Mouse (Mus musculus) midbrain, embryonic 11.5 days (tissue): ENCODE data around the gene Teddm2. TPM values are rescaled to one million over a fixed set of nuclear protein-coding genes. Genes with fewer than 3 reads are reported as not detected.
A peak's percentile ranks its signal among the peaks of the same experiment; 100 is the strongest.

Experiments used
- ATAC-seq: fragments of 200-750 bp; cut with Nextera tagmentation; 2 replicates; pipeline ENCODE4 v1.8.0; 2017; ENCODE audit warnings: moderate TSS enrichment, moderate library complexity; ENCODE audit not compliant: low FRiP score
- DNase-seq: peaks from one replicate; pipeline ENCODE4 v3.0.0; 2015; ENCODE audit warnings: low spot score; ENCODE audit errors: missing footprints
- H3K27ac ChIP-seq: fragments of 300-500 bp; sonication (generic); 2 replicates; pipeline ENCODE4 v1.5.1; 2014; ENCODE audit warnings: low read depth, low read length
- H3K27me3 ChIP-seq: fragments of 300-500 bp; sonication (generic); 2 replicates; pipeline ENCODE4 v1.6.1; 2014; ENCODE audit warnings: mild to moderate bottlenecking, low read length, moderate library complexity, mixed read lengths; ENCODE audit not compliant: control insufficient read depth, insufficient read depth
- H3K36me3 ChIP-seq: fragments of 300-500 bp; sonication (generic); 2 replicates; pipeline ENCODE4 v1.6.1; 2014; ENCODE audit warnings: mild to moderate bottlenecking, low read length, moderate library complexity, mixed read lengths; ENCODE audit not compliant: control insufficient read depth, insufficient read depth
- H3K4me1 ChIP-seq: fragments of 300-500 bp; sonication (generic); 2 replicates; pipeline ENCODE4 v1.6.1; 2014; ENCODE audit warnings: low read length; ENCODE audit not compliant: control insufficient read depth, insufficient read depth
- H3K4me2 ChIP-seq: fragments of 300-500 bp; sonication (generic); 2 replicates; pipeline ENCODE4 v1.6.1; 2014; ENCODE audit warnings: mild to moderate bottlenecking, moderate library complexity
- H3K4me3 ChIP-seq: fragments of 300-500 bp; sonication (generic); 2 replicates; pipeline ENCODE4 v1.5.1; 2014; ENCODE audit warnings: low read depth, low read length
- H3K9ac ChIP-seq: fragments of 300-500 bp; sonication (generic); 2 replicates; pipeline ENCODE4 v1.6.1; 2014; ENCODE audit warnings: low read length
- H3K9me3 ChIP-seq: fragments of 300-500 bp; sonication (generic); 2 replicates; pipeline ENCODE4 v1.6.1; 2016; ENCODE audit warnings: low read length; ENCODE audit not compliant: control insufficient read depth
- WGBS: fragments of 180-500 bp; shearing (Covaris S2); extraction: QIAGEN DNeasy Blood & Tissue Kit; methylation state at CpG from one replicate; pipeline ENCODE4 v1.1.7; 2014; 5-methylcytosine and 5-hydroxymethylcytosine counted together
- microRNA-seq: library from miRNA; unstranded; fragments of <30 nt; microRNA quantifications from one replicate; pipeline ENCODE4, GENCODE M21; 2017
- polyA plus RNA-seq: library from polyadenylated mRNA; unstranded; fragments of >200 nt; fragmentation: Nextera tagmentation; extraction: Ambion mirVana; gene quantifications from 2 replicates; pipeline ENCODE4 v1.2.1, GENCODE M21; 2014

Teddm2 gene
- polyA plus RNA-seq, 1 experiment from 2014 or later: 0.48 TPM

GRCm38 (mm10) chr1:153820216-153820615, 79.8 kb downstream of the Teddm2 start:
- ATAC-seq (no peak), DNase-seq (no peak)
- Histone ChIP-seq H3K9me3 (no peaks in the 10 kb centered on the region; the same call in 1 of the 2 replicates), H3K4me1 (no peaks in the 10 kb centered on the region), H3K9ac (no peak overlapping the region), H3K27ac (no peak overlapping the region), H3K27me3 (no peaks in the 10 kb centered on the region), H3K4me2 (no peak overlapping the region), H3K4me3 (no peak overlapping the region), H3K36me3 (no peaks in the 10 kb centered on the region)
- 91% methylated on average over 3 of the region's 3 CpGs for WGBS

DNA sequence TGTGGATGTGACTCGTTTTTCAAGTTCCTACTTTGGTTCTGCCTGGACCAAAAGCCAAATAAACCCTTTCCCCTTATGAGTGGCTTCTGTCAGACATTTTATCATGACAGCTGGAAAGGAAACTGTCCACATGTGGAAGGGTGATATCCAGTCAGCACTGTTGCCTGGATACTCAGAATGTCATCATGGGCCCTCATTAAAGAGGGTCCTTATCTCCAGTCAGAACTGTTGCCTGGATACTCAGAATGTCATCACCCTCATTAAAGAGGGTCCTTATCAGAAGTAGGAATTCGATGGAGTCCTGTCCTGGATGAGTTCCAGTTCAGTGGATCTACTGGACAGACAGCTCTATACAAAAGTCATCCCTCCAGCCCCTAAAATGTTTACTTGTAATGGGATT, 85.8 kb downstream of the Teddm2 start:
- H3K4me2 ChIP-seq: no peak overlapping the region
- WGBS: 67% methylated on average over 2 of the region's 2 CpGs
- H3K27ac ChIP-seq: no peak overlapping the region
- no peaks in the 10 kb centered on the region for H3K4me1 ChIP-seq
- H3K9me3 ChIP-seq: no peaks in the 10 kb centered on the region; the same call in 1 of the 2 replicates
- H3K36me3 ChIP-seq: no peaks in the 10 kb centered on the region
- no peak for ATAC-seq
- H3K9ac ChIP-seq: no peak overlapping the region
- H3K4me3 ChIP-seq: no peak overlapping the region
- DNase-seq: no peak
- no peaks in the 10 kb centered on the region for H3K27me3 ChIP-seq

DNA sequence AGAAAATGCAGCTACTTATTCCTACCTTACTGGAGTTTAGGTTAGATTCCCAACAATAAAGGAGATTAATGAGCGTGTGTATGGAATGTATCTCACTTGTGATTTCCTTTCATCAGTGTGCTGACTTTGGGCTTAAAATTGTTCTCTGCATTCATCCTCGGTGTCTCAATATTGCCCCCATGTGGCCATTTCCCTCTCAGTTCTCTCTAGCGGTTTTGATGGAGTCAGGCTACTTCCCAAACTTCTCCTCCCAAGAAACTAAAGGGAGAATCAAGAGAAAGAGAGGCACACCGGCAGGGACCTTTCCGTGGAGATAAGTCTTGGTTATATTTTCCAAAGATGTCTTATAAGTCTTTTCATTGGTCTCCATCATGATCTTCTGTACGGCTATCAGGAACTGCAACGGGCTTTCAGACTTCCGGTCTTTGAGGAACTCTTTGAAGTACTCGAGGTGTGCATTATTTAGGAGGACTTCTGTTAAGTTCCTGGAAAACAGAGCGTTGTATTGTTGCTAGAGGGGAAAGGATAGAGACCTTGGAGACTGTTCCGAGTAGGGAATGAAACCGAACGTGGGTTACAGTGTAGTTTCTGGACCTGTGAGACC, 92.5 kb downstream of the Teddm2 start:
- no peaks in the 10 kb centered on the region for H3K9me3 ChIP-seq
- no peak overlapping the region for H3K4me2 ChIP-seq
- no peaks in the 10 kb centered on the region for H3K36me3 ChIP-seq
- no peak overlapping the region for H3K4me3 ChIP-seq
- H3K4me1 ChIP-seq: peaks cover 3% of the 10 kb centered on the region; the same call in 1 of the 2 replicates
- H3K27ac ChIP-seq: no peak overlapping the region
- DNase-seq (peak; percentile 86), ATAC-seq (no peak)
- H3K9ac ChIP-seq: no peak overlapping the region
- whole genome bisulfite sequencing: 54% methylated on average over 13 of the region's 13 CpGs
- no peaks in the 10 kb centered on the region for H3K27me3 ChIP-seq

DNA sequence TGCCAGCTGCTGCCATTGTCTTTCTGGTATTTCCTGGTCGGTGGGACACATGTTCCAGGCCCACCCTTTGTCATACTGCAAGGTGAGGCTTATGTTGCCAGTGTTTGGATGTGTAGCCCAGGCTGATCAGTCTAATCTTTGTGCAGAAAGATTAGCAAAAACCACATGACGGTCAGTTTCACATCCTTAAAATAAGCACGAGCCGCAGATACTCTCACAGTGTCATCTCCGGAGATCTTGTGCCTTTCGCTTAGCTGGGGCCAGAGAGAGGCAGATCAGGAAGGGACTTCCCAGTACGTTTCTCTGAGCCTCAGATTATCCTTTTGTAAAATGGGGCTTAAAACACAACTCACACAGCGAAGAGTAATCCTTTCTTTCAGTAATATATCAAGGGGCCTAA, 96.5 kb downstream of the Teddm2 start:
- no peak overlapping the region for H3K4me3 ChIP-seq
- H3K4me2 ChIP-seq: no peak overlapping the region
- no peak for ATAC-seq
- no peaks in the 10 kb centered on the region for H3K27me3 ChIP-seq
- H3K27ac ChIP-seq: no peak overlapping the region
- DNase-seq: peak; percentile 84
- WGBS: 38% methylated on average over 8 of the region's 8 CpGs
- no peaks in the 10 kb centered on the region for H3K36me3 ChIP-seq
- no peak overlapping the region for H3K9ac ChIP-seq
- H3K9me3 ChIP-seq: no peaks in the 10 kb centered on the region
- H3K4me1 ChIP-seq: peaks cover 3% of the 10 kb centered on the region; the same call in 1 of the 2 replicates

DNA sequence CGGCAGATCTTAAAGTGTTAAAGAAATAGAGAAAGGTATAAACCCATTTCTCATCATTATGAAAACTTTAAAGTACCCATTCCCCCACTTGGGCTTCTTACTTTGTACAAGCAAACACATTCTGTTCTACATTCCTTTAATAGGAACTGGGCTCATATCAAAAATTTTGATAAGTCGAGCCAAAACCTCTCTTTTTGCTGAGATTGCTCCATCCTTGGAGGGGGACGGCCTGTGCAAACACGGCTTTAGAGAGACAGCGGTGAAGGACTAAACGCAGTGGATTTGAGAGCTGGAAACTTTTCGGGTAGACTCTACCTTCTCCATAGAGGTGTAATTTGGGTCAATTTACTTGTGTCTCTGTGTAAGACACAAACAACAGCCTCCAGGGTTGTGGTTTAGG, 97.3 kb downstream of the Teddm2 start:
- DNase-seq (no peak), ATAC-seq (no peak)
- no peak overlapping the region for H3K4me3 ChIP-seq
- peaks cover 3% of the 10 kb centered on the region; the same call in 1 of the 2 replicates for H3K4me1 ChIP-seq
- H3K9me3 ChIP-seq: no peaks in the 10 kb centered on the region
- H3K36me3 ChIP-seq: no peaks in the 10 kb centered on the region
- no peak overlapping the region for H3K9ac ChIP-seq
- H3K4me2 ChIP-seq: no peak overlapping the region
- WGBS: 83% methylated on average over 7 of the region's 7 CpGs
- H3K27me3 ChIP-seq: no peaks in the 10 kb centered on the region
- no peak overlapping the region for H3K27ac ChIP-seq

Small RNA genes lying within 50 kb of the gene (microRNA-seq; reads per million reads assigned to microRNA genes)
- 44.5 reads per million, percentile 45 among the genes with 10 or more reads in this experiment for gene Mir8114

Other genes with a start within 250 kb of the Teddm2 start
- gene Rgs8, start 247.2 kb downstream of the Teddm2 start, polyA plus RNA-seq: 12.7 and 14.1 TPM in 2 replicates
- gene Rgs16, start 159.9 kb downstream of the Teddm2 start, polyA plus RNA-seq: 20.3 and 21.6 TPM in 2 replicates
- 27.5 and 28.3 TPM in 2 replicates for gene Rnasel, start 150.8 kb downstream of the Teddm2 start, polyA plus RNA-seq
- gene Rgsl1, start 56.1 kb downstream of the Teddm2 start, polyA plus RNA-seq: not detected in 2 replicates
- 0.77 and 0.79 TPM in 2 replicates for gene Teddm1b, start 25.9 kb downstream of the Teddm2 start, polyA plus RNA-seq
- gene Teddm1a, start 8.5 kb downstream of the Teddm2 start, polyA plus RNA-seq: not detected in 2 replicates
- 121 and 130 TPM in 2 replicates for gene Glul, start 284 bp downstream of the Teddm2 start, polyA plus RNA-seq